Mouse (Mus musculus) CH12F3 (cell line): ENCODE results near the gene Nwd2.

ENCODE experiments used
- in situ Hi-C: fragments of 300-500 bp; cut with MboI; formaldehyde crosslinking; loops from 2 replicates; pipeline ENCODE4 v1.14.3; 2020; ENCODE audit warnings: low sequenced_read_pairs

The Nwd2 gene

DNA sequence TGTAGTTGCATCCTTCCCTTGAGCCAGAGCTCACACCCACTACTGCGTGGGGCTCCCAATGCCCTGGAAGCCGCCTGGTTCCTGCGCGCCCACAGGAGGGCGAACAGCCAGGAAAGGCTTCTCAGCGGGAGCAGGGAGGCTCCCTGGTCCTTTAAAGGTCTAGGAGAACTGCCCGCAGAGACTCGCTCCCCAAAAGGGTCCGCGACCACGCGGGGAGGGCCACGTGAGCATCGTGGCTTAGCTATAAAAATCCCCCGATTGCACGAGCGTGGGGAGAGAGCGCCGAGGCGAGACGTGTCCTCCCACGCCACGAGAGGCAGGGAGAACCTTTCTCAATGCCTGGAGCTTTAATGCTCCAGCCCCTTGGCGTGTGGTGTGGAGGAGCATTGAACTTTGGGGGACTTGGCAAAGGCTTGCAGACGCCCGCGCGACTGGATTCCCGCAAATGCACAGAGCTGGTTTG, at the start of gene Nwd2:
Nwd2 (plus strand) TSS at position 33 of the 463 bp plus-strand sequence.
- in situ Hi-C loops: no loop called here

DNA sequence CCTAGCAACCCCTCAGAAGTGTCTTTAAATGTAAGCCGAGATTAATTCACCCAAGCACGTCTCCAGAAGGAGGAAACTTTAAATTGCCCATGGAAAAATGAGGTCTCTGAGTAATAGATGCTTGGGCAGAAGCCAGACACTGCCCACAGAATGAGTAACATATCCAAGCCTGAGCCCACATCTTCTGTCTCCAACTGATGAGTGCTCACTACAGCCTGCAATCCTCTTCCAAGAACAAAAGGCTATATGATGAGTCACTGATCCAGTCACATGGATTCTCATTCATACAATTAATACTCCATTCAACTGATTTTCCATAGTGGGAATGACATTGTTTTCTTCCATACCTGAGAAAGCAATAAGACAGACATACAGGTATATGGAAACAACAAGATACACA, 41.5 kb upstream of the Nwd2 start:
- in situ Hi-C loops: no loop called here

DNA sequence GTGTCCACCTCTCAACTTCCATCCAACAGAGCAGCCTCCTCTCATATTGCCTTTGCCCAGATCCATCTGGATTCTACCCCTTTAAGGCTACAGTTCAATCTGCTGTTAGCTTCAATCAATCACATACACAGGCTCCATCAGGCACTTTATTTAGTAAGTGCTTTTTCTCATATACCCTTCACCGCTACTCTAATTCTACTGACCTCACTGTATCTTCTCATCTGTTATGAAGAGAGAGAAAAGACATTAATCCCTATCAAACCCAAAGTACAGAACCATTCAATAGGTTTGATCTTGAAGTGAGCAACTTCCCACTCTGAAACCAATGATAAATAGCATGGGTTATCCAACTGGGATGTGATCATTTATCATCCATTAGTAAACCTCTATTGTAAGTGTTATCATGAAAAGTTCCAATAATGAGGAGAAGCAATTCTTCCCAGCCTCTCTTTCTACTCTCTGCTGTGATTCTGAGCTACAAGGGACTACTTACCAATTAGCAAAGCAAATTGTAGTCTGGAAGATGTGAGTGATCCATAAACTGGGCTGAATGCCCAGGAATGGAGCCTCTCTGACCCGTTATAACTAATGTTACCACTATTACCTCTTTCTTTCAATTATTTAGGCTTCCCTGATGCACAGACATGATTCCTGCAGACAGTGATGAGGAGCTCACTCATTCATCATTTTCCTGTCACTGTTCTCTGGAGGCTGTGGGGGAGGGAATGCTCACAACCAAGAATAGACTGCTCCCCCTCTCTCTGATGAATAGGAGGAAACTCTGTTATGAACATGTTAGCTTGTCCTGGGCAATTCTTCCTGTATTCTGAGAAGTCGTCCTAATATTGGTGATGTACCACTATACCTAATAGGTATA, 31.9 kb upstream of the Nwd2 start:
- in situ Hi-C loops: no loop called here

DNA sequence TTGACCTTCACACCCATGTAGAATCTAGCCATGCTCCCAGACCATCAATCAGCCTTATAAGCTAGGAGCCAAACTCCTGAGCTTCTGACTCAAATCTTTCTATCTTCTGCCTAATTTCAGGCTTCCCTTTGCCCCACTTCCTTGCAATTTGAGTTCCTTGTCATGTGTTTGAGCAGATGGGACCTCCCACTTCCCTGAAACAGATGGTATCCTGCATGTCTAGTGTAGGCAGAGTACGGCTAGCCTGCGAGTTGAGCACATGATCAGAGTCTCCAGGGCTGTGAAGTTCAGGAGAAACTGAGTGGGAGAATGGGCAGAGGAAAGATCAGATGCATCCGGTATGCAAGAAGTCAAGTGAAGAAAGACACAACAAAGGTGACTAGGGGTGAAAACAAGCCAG, 24.8 kb upstream of the Nwd2 start:
- in situ Hi-C loops: no loop called here

DNA sequence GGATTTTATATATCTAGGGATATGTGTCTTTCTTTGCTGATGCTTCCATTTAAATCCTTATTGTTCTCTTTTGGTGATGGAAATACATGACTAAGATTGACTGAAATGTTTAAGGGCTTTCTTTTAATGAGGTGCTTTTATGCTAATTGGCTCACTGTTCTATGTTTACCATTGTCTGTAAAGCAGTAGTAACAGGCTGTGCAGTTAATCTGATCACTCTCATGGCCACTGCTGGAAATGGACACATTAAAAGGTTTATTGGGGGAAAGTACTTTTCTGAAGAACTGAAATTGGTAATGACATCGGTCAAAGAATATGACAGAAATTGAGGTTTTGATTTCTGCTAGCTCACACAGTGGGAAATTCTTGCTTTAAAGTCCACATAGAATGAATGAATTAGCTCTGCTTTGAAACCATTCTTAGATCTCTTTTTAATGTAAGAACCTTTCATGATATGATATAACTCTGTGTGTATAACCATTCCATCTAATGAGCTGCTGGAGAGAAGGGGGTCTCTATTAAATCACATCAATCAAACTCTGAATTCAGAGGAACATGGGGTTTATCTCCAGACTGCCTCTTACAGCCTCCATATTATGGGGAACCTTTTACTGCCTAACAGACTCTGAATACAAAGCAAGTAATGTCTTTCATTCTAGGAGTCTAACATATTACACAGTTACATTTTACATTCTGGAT, 20.9 kb upstream of the Nwd2 start:
- in situ Hi-C loops: no loop called here

DNA sequence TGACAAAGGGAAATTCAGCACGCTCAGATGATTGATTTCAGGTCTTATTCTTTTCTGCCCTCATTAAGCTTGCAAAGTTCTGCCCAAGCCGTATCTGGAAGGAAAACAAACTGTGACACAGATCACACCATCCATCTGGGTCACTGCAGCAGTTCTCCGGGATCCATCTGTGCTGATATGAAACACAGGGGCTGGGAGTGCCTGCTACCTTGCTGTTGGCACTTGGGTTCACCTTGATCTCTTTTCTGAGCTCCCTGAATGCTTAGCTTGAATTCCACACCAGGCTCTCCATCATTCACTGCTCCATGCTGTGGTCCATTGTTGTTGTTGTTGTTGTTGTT, 20.4 kb upstream of the Nwd2 start:
- in situ Hi-C loops: no loop called here

DNA sequence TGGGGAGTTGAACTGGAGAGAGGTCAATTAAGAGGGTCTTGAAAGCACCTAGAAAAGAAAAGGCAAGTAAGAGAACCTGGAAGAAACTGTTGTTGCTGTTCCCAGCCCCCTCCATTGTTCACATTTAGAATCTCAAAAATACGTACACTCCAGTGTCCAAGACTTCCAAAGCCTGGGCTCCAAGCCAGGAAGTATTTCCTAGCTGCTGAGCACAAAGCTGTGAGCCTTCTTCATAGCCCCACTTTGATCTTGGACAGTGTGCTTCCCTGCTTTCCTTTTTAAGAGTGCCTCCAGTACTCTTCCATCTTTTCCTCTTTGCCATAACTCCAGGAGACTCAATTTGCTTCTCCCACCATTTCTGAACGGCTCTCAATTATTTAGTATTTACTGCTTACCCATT, 14.3 kb upstream of the Nwd2 start:
- in situ Hi-C loops: no loop called here

DNA sequence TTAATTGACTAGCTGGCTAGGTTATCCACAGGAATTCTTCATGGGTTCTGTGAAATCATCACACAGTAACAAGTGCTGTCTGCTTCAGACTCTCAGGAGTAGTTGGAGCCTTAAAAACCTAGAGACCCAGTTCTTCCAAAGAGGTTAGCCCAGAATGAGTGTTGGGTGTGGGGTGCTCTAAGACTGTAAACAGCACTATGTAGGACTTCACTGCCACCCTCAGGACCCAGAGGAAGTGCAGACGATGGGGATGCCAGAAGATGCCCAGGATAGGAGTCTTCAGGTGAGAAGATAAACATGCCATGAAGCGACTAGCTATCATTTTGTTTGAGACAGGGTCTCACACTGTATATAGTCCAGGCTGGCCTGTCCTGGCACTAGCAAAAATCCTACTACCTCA, 715 bp upstream of the Nwd2 start:
- in situ Hi-C loops: no loop called here

DNA sequence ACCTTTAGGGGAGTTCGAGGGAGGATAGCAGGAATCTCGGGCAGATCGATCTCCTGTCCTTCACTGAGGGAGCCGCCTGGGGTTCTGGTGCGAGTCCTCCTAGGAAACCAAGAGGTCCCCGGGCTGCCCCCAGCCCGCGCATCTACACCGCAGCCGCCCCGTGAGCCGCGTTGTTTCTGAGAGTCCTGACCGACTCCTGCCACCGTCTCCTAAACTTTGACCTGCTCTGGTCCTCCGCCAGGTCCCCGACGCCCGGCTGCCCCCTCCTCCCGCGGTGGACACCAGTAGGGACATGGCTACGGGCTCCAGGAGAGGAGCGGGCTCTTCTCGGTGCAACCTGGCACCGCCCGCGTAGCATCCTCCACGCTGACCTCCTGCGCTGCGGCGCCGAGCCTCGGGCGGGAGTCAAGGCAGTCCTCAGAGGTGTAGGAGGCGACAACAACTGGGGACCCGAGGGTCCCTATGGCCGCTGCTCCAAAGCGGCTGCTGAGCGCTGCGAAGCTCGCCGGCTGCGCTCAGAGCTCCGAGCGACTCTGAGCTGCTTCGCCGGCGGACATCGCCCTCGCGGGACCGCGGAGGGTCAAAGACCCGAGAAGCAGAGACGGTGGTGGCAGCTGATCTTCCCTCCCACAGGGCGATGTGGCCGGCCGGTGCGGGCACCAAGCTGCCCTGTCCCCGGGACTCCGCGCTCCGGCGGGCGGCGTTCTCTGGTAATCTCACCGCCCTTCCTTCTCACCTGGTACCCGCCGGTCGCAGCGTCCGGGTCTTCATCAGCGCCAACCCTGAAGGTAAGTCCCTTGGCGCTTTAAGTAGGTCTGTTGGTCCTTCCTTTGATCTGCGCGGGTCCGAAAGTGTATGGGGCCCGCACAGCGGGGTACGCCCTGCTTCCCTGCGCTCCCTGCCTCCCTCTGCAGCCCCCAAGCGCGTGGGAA, 897 bp downstream of the Nwd2 start:
- in situ Hi-C loops: no loop called here

DNA sequence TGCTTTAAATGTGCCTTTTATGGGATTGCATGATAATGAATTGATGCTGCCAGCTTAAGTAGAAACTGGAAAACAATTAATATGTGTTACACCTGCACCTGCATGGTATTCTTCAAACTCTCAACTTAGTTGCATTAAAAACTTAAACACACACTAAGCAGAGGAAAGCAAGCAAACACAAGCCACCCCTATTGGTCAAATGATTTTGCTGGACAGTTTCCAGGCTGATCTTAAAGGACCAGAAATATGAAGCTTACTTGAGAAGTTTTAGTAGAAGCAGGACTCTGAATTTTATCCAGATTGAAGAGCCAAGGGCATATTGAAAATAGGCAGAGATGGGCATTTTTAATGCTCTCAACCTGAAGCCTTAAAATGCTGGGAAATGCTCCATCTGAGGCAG, 2.9 kb downstream of the Nwd2 start:
- in situ Hi-C loops: no loop called here

DNA sequence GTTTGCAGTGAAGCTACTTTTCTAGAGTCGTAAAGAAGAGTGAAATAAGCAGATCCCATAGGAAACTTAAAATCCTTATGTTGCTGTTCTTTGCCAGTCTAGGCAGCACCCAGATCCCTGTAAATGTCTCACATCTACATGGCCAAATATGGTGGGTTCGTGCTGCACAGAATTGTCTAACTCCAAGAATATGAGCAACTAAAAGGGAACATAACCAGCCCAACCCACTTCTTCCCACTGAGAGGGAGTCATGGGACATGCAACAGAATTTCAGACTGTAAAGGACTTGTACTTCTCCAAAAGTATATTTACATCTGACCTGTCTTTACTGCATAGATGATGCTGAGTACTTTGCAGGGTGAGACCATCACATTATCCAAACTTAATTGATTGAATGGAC, 3.8 kb downstream of the Nwd2 start:
- in situ Hi-C loops: no loop called here

DNA sequence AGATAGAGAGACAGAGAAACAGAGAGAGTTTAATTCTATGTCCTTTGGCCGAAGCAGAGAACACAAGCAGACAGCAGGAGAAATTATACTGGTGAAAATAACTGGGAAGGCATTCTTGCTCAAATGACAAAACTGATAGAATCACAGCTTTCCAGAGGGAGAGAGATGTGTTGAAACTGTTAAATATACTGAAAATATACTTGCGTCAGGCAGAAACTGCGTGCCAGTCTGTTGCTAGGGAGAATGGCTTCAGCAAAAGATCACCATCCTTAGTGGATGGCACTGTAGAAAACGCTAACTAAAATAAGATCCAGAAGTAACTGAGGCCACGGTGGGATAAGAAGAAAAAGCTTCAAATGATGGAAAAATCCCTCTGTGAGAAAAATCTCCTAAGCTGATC, 18.0 kb downstream of the Nwd2 start:
- in situ Hi-C loops: no loop called here

DNA sequence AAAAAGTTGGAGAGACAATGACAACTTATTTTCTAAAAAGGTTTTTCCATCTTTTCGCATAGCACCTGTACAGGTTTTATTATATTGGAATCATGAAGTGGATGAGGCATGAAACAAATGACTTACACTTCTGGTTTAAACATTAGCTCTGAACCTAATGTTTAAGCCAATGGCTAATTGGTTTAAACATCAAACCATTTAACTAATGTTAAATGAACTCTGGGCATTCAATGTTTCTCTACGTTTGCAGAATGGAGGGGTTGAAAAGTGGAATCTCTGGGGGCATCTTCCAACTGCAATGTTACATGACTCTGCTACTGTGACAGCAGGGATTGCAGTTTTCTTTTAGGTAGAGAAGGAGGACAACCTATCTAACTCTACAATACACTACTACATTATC, 27.0 kb downstream of the Nwd2 start:
- in situ Hi-C loops: no loop called here

DNA sequence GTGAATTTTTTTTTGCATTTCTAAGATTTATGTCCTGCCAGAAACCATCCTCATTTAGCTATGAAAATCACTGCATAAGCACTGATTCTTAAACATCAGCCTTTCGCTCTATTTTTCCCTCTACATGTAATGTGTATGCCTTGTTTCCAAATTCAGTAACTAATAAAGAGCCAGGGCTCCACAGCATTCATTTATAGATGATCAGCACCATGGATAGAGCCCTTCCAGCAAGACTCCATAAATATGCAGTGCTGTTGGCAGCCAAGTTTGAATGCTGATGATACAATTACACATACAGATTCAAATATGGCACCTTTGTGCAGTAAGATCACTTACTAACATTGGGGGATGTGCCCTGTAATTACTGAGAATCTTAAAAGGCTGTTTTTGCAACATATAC, 40.2 kb downstream of the Nwd2 start:
- in situ Hi-C loops: no loop called here

DNA sequence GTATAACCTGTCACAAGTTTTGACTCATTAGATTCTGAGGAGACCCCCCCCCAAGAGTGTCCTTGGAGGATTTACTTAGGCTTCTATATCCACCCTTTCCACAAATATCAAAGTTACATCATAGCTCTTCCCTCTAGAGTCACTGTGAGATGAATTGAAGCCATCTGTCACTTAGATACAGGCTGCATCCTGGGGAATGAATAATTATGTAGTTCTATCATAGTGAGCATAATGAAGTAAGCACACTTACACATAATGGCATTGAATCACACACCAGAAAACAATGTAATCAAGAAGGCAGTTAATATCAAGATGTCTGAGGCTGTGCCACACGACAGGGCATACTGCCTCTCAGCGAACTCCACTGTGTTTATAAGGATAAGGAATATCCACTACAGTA, 47.9 kb downstream of the Nwd2 start:
- in situ Hi-C loops: no loop called here

DNA sequence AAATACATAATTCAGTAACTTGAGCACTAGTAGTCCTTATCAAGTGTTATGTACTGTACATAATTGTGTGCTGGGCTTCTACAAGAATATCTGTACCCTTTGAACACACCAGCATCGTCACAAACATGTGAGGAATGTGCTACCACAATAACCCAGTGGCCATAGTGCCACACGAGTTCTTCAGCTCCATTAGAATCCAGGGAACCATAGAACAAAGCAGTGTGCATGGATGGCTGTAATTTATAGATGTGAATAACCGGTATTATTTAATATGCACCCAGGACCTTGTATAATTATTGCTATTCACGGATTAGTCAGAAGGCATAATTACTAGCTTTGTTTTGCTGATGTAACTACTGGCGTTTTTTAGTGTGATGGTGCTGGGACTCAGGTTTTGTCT, 48.3 kb downstream of the Nwd2 start:
- in situ Hi-C loops: no loop called here

DNA sequence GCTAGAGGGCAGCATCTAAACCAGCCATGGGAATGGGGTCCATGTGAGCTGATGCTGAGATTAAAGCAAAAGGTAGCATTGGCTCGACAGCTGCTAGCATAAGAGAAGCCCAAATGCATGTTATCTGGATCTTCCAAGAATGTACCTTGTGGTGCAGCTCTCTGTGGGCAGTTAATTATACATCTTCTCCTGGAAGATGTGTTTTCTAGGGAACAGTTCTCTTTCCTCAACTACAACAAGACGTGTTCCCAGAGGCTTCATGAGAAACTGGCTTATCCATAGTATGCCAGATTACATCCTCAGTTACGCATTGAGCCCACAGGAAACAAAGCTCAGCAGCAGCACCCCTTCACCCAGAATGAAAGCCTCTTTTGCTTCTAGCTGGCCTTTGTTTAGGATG, 80.1 kb downstream of the Nwd2 start:
- in situ Hi-C loops: no loop called here

DNA sequence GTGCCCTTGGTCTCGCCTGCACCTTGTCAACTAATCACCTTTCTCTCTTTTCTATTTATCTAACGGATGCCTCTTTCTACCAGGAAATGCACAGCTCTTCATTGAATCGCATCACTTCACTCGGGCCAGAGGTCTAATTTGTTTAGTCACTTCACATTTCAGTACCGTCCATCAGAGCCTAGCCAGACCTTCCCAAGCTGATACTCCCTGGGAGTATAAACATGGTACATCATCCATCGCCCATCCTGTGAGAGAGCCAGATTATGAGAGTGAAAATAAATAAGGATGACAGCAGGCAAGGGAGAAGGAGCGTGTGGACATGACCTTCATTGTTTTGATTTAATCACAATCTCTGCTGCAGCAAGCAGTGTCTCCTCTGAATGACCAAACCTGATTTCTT, 86.6 kb downstream of the Nwd2 start:
- in situ Hi-C loops: no loop called here

DNA sequence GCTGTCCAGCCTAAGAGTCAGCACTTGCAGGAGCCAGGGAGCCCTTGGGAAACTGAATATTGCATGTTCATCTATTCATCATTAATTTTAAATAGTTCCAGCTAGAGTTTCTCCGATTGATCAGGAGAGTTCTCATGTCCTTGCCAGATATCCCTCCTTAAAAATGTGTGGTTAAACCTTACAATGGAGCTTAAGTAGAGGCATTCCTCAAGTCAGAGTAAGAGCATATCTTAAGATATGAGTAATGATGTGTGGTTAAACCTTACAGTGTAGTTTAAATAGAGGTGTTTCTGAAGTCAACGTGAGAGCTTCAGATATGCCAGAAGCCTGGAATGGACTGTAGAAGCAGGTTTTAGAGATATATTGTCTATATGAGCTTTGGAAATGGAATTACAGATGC, 94.5 kb downstream of the Nwd2 start:
- in situ Hi-C loops: no loop called here

DNA sequence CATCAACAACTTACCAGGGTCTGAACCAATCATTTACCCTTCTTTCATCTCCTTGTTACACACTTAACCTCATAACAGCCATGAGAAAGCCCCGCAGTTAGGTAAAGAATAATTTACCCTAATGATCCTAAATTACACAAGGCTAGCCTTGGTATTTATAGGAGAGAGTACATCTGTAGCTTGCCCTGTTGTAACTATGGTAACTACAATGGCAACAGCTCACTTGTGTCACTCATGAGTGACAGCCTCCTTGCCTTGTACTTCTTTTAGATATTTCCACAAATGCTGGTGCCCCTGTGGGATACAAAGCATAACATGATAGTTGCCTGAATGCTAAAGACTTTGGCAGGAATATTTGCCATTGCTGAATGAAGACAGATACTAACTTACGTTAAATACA, 99.4 kb downstream of the Nwd2 start:
- in situ Hi-C loops: no loop called here

DNA sequence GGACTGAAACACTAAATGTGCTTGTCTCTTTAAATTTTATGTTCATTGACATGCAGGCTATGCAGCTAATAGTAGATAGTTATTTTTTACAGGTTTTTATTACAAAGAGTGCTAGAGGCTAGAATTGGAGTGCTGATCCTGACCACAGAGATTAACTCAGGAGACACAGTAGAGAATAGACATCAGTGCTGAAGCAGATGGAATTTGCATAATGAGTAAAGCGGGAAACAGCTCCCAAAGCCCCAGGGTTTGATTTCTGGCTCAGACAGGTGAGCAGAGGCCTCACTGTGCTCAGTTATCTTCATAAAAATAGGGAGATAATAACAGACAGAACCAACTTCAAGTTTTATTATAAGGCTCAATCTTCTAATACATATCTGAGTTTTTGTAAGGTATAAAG, 99.9 kb downstream of the Nwd2 start:
- in situ Hi-C loops: no loop called here
